Mouse (Mus musculus) lung, postnatal 0 days (tissue): ENCODE measurements around the gene Sema7a.

ENCODE experiments used
- CTCF ChIP-seq: IDR thresholded peaks from 2 replicates; pipeline ENCODE4 v1.5.1; 2016; ENCODE audit warnings: antibody characterized with exemption, mild to moderate bottlenecking
- EP300 ChIP-seq: IDR thresholded peaks from 2 replicates; pipeline ENCODE4 v1.6.1; 2016; ENCODE audit warnings: antibody characterized with exemption, mild to moderate bottlenecking, control low read depth

DNA sequence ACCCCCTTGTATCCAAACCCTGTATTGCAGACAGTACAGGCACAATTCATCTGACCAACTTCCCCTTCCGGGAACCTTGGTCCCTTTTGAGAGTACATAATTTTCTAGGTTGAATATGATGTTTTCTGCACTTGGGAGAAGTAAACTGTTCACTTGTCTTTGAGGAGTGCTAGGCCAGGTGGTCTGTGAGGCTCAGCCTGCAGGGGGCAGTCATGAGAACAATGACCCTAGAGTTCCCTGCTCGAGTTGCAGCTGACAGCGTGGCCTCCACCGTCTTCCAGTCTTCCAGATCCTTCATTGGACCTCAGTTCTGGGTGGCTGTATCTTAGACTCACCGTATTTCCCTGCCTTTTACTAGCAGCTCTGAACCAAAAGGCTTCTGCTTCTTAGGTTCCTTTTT lies 4.7 kb downstream of the Sema7a start:
- TF ChIP-seq CTCF (peak; percentile 79), EP300 (no peak)
